Mouse (Mus musculus): Measurements from ENCODE around the gene Sap25.

- no peak for TF ChIP-seq EP300 (IDR thresholded peaks at IDR 0.05; ENCODE audit: low read depth)
- no peak for TF ChIP-seq CTCF (IDR thresholded peaks at IDR 0.05; ENCODE audit: low read depth)
Observed at GRCm38 (mm10) chr5:137633397-137634084, 7.6 kb upstream of the Sap25 start.

Data from liver, embryonic 14.5 days (tissue).